Mouse (Mus musculus) ES-Bruce4 (cell line): Measurements from ENCODE around the gene Pkd1l3. TPM values are rescaled to one million over a fixed set of nuclear protein-coding genes. Genes with fewer than 3 reads are reported as not detected.

ENCODE experiments used
- H3K27ac ChIP-seq: 2 replicates; pipeline ENCODE4 v1.5.1; 2012; ENCODE audit warnings: low read length, inconsistent platforms; ENCODE audit not compliant: insufficient read depth
- H3K27me3 ChIP-seq: 2 replicates; pipeline ENCODE4 v1.6.1; 2012; ENCODE audit warnings: mild to moderate bottlenecking, low read length, inconsistent platforms; ENCODE audit not compliant: control insufficient read depth, poor library complexity, insufficient read depth, severe bottlenecking
- H3K36me3 ChIP-seq: 2 replicates; pipeline ENCODE4 v1.6.1; 2012; ENCODE audit warnings: inconsistent platforms, mild to moderate bottlenecking, low read length, moderate library complexity; ENCODE audit not compliant: control insufficient read depth, poor library complexity, insufficient read depth, severe bottlenecking
- H3K4me1 ChIP-seq: one replicate; pipeline ENCODE4 v1.8.1; 2011; ENCODE audit warnings: low read length; ENCODE audit not compliant: control insufficient read depth, insufficient read depth
- H3K4me3 ChIP-seq: 2 replicates; pipeline ENCODE4 v1.5.1; 2011; ENCODE audit warnings: low read depth, mild to moderate bottlenecking, low read length
- H3K9ac ChIP-seq: 2 replicates; pipeline ENCODE4 v1.6.1; 2012; ENCODE audit warnings: low read depth, mild to moderate bottlenecking, inconsistent platforms; ENCODE audit not compliant: poor library complexity, severe bottlenecking
- H3K9me3 ChIP-seq: replicated peaks from 2 replicates; pipeline ENCODE4 v1.6.1; 2012; ENCODE audit warnings: mild to moderate bottlenecking, low read length, inconsistent platforms; ENCODE audit not compliant: control insufficient read depth, poor library complexity, insufficient read depth, severe bottlenecking
- CTCF ChIP-seq: IDR thresholded peaks from one replicate; pipeline ENCODE4 v1.8.1; 2011; ENCODE audit warnings: low read depth, low read length
- EP300 ChIP-seq: IDR thresholded peaks from 2 replicates; pipeline ENCODE4 v1.6.1; 2011; ENCODE audit warnings: low read depth, low read length; ENCODE audit not compliant: insufficient read depth
- POLR2A ChIP-seq: IDR thresholded peaks from one replicate; pipeline ENCODE4 v1.8.1; 2011; ENCODE audit warnings: low read length; ENCODE audit not compliant: insufficient read depth
- polyA plus RNA-seq: library from polyadenylated mRNA; stranded (reverse); fragments of >200 nt; gene quantifications from 2 replicates; pipeline ENCODE4 v1.2.4, GENCODE M21; 2011; ENCODE audit warnings: low read depth; ENCODE audit not compliant: missing spikeins, insufficient read depth, insufficient read length

Gene Pkd1l3
- polyA plus RNA-seq, 1 experiment = not detected

DNA sequence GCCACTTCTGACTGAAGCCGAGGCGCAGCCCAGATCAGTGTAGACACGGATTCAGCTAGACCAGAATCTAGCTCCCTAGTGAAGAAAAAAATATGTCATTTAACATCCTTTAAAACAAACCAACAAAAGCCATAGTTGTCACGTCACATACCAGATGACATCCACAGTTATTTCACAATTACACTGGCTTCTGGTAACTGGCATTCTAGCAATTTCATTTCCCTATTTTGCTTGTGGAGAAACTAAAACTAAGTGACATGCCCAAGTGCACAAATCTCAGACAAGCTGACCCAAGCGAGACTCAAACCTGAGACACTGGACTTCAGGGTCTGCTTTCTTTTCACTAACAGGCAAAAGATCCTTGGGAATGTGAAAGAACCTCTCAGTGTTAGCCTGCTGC, 67.8 kb downstream of the Pkd1l3 start:
- Histone ChIP-seq H3K9ac (no peak overlapping the region), H3K36me3 (peaks cover 41% of the 10 kb centered on the region)
- no peak for TF ChIP-seq EP300
- TF ChIP-seq POLR2A = no peak
- TF ChIP-seq CTCF = no peak

DNA sequence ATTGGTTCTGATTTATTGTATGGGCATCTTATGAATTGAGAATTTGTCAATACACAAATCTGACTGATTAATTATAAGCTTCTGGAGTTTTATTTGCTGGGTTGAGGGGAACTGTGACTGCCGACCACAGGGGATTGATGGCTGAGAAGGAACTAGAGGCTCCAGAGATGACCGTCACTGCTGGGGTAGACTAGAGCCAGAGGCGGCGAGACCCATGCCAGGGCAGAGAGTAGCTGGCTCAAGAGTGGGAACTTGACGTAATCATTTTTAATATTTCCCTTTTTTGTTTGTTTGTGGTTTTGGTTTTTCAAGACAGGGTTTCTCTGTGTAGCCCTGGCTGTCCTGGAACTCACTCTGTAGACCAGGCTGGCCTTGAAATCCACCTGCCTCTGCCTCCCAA, 72.9 kb downstream of the Pkd1l3 start:
- H3K9ac ChIP-seq = no peak overlapping the region
- H3K36me3 ChIP-seq = peaks cover 8% of the 10 kb centered on the region
- peaks cover 2% of the 10 kb centered on the region for H3K4me1 ChIP-seq
- H3K27ac ChIP-seq = no peak overlapping the region
- no peak overlapping the region for H3K4me3 ChIP-seq
- H3K9me3 ChIP-seq = no peaks in the 10 kb centered on the region
- TF ChIP-seq POLR2A (no peak), EP300 (no peak), CTCF (no peak)
- H3K27me3 ChIP-seq = no peaks in the 10 kb centered on the region

More for the DNA sequence above, 67.8 kb downstream of the Pkd1l3 start:
- Histone ChIP-seq H3K4me3 (no peak overlapping the region), H3K27ac (no peak overlapping the region), H3K9me3 (no peaks in the 10 kb centered on the region), H3K4me1 (no peaks in the 10 kb centered on the region), H3K27me3 (no peaks in the 10 kb centered on the region)

DNA sequence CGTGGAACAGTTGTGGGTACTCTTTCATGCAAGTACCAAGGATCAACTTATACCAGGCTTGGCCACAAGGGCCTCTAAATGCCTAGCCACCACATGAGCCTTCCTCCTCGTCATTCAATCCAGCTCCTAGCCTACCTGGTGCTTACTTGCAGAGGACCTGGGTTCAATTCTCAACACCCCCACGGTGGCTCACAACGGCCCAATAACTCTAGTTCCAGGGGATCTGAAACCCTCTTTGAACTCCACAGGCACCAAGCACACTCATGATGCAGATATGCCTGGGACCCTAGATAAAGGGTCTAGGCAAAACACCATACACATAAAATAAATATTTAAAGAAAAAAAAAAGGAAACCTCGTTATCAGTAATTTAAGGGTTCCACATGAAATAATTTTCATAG, 77.5 kb downstream of the Pkd1l3 start:
- Histone ChIP-seq H3K27me3 (peaks cover 3% of the 10 kb centered on the region; the same call in 1 of the 2 replicates), H3K9ac (peak overlapping the region; percentile 82; the same call in 1 of the 2 replicates), H3K36me3 (no peaks in the 10 kb centered on the region), H3K9me3 (no peaks in the 10 kb centered on the region), H3K27ac (no peak overlapping the region), H3K4me3 (no peak overlapping the region), H3K4me1 (peaks cover 4% of the 10 kb centered on the region)
- TF ChIP-seq POLR2A (no peak), CTCF (no peak), EP300 (no peak)

DNA sequence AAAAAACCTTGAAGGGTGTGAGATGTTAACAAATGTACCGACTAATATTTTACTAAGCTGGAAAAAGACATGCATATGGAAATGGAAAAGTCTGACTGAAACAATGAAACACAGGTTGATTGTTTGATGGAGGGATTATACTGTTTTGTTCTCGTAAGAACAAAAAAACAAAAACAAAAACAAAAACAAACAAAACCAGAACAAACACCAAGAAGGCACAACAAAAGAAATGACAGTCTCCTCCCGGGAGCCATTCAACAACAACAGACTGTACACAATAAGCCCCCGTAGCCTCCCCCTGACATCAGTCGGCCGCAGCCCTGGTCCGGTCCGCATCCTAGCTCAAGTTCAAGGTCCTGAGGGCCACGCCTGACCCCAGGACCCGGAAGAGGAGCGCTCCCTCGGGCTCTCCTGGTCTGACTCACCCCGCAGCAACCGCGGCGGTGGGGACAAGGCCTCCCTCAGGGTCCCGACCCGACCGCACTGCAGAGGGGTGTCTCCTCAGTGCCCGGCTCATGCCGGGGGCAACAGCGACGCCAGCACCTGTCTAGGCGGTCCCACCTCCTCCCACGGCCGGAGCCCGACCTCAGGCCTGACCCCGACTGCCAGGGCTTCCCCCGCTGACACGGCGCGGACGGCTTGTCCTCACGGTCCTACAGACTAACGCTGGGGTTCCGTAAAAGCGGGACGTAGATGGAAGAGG, 78.3 kb downstream of the Pkd1l3 start:
- no peaks in the 10 kb centered on the region for H3K36me3 ChIP-seq
- H3K4me3 ChIP-seq = peak overlapping the region; percentile 85
- peak overlapping the region; percentile 82 for H3K9ac ChIP-seq
- peaks cover 3% of the 10 kb centered on the region; the same call in 1 of the 2 replicates for H3K27me3 ChIP-seq
- TF ChIP-seq POLR2A (no peak), EP300 (peak; percentile 81), CTCF (no peak)
- H3K27ac ChIP-seq = peak overlapping the region; percentile 24
- no peaks in the 10 kb centered on the region for H3K9me3 ChIP-seq
- peaks cover 4% of the 10 kb centered on the region for H3K4me1 ChIP-seq

DNA sequence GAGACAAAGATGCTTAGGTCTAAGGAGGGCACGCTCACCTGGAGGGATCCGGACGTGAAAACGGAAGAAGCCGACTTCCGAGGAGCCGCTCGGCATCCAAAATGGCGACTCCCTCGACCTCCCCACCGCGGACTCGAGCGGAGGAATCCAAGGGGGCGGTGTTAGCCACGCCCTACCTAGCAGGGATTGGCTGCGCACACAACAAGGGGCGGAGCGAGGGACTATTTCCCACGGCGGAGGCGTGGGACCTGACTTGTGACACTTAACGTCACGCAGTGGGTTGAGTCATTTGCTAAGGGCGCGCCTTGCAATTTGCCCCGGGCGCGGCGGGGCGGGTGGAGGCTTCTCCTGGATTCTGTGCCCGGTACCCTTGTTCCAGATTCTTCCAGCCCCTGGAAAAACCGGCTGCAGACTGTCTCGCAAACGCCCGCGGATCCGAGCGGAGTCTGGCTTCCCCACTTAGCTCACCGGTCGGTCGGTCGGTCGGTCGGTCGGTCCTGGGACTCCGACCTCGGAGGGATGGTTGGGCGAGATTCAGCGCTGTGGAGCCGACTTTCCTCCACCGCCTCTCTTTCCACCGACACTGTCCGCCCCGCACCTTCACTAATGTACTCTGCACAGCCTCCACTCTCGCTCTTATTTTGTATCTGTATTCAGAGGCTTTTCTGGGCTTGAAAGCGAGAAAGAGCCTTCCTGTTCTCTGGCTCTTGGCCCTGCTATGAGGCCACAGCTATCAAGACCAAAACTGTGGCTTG, 79.0 kb downstream of the Pkd1l3 start, which contains the start of gene Ist1:
Gene Ist1 (minus strand): TSS at position 115 of the 755 bp plus-strand sequence.
- TF ChIP-seq POLR2A = peak; percentile 97
- TF ChIP-seq CTCF = no peak
- peak; percentile 67; the same call in 1 of the 2 replicates for TF ChIP-seq EP300
- Histone ChIP-seq H3K27me3 (peaks cover 3% of the 10 kb centered on the region; the same call in 1 of the 2 replicates), H3K9ac (peak within 1 kb of the TSS; percentile 82), H3K4me1 (peaks cover 4% of the 10 kb centered on the region), H3K36me3 (no peaks in the 10 kb centered on the region), H3K27ac (peak within 1 kb of the TSS; percentile 24), H3K9me3 (no peaks in the 10 kb centered on the region), H3K4me3 (peak within 1 kb of the TSS; percentile 85)

DNA sequence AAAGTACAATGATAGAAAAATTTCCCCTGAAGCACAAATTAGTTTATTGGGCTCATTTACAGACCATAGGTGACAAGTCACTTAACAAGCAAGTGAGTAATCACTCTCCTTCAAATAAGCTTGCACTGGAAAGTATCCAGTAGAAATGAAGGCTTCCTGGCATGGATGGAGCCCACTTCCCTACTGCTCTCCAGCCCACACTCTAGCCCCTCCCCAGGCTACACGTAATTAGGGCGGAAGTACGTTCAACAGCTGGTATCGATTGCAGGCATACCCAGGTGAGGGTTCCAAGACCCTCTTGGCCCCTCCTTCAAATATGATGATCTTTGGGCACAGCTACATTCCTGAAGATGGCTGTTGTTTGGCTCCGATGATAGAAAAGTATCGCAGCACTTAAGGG, 79.8 kb downstream of the Pkd1l3 start:
- TF ChIP-seq CTCF (no peak), EP300 (no peak)

More for the DNA sequence above, 79.8 kb downstream of the Pkd1l3 start:
- H3K4me1 ChIP-seq = peaks cover 4% of the 10 kb centered on the region
- H3K36me3 ChIP-seq = no peaks in the 10 kb centered on the region
- no peak overlapping the region for H3K27ac ChIP-seq
- H3K4me3 ChIP-seq = 0 out of 2 replicates have a peak overlapping the region, but pooled peaks have one; percentile 15
- 0 out of 2 replicates have a peak overlapping the region, but pooled peaks have one; percentile 82 for H3K9ac ChIP-seq
- no peaks in the 10 kb centered on the region for H3K9me3 ChIP-seq
- peaks cover 3% of the 10 kb centered on the region; the same call in 1 of the 2 replicates for H3K27me3 ChIP-seq
